Mouse (Mus musculus): ENCODE results near the gene Mki67. TPM values are rescaled to one million over a fixed set of nuclear protein-coding genes. Genes with fewer than 3 reads are reported as not detected.
A peak's percentile ranks its signal among the peaks of the same experiment; 100 is the strongest.

The Mki67 gene
- total and polyA plus RNA-seq, 3 experiments: 57.8 to 102 (median 73.1) TPM

GRCm38 (mm10) chr7:135680334-135680733 lies 35.8 kb downstream of the Mki67 start:
- Histone ChIP-seq H3K4me1 (ENCODE audit: control insufficient read depth in 1 of 2, insufficient read depth in 2 of 2) (no peaks in the 10 kb centered on the region), H3K9me3 (replicated peaks; ENCODE audit: low read length) (no peaks in the 10 kb centered on the region), H3K27ac (ENCODE audit: insufficient read depth, low read depth) (no peak overlapping the region), H3K4me3 (replicated peaks in 1 of 3; ENCODE audit: low read depth in 2 of 3, low read length in 2 of 3, poor library complexity in 1 of 3) (no peak overlapping the region), H3K36me3 (replicated peaks in 1 of 2; ENCODE audit: control insufficient read depth in 1 of 2, insufficient read depth in 1 of 2, low read length in 1 of 2) (peaks cover 12 to 38% of the 10 kb centered on the region in 2 experiments), H3K79me2 (replicated peaks; ENCODE audit: control insufficient read depth, extremely low read depth, insufficient read depth, poor library complexity, severe bottlenecking) (no peaks in the 10 kb centered on the region), H3K27me3 (replicated peaks) (no peaks in the 10 kb centered on the region), H3K9ac (ENCODE audit: insufficient read depth, low read depth) (no peak overlapping the region), H3K4me2 (ENCODE audit: insufficient read depth, low read depth, poor library complexity, severe bottlenecking) (no peak overlapping the region)
- TF ChIP-seq RAD21 (IDR thresholded peaks at IDR 0.05; ENCODE audit: low read depth, low read length) (peak; percentile 77), USF2 (conservative IDR thresholded peaks at IDR 0.05; ENCODE audit: low read depth, low read length) (no peak), CHD1 (IDR thresholded peaks at IDR 0.05; ENCODE audit: low read depth, low read length) (no peak), KAT2A (IDR thresholded peaks at IDR 0.05; ENCODE audit: insufficient replicate concordance, low read length) (no peak), ZNF384 (IDR thresholded peaks at IDR 0.05; ENCODE audit: low read depth, low read length) (peak; percentile 19; the same call in 1 of the 2 replicates), HCFC1 (IDR thresholded peaks at IDR 0.05; ENCODE audit: low read depth, low read length) (no peak), CTCF (conservative IDR thresholded peaks at IDR 0.05 in 1 of 2, IDR thresholded peaks at IDR 0.05 in 1 of 2; ENCODE audit: low read depth in 2 of 2, low read length in 2 of 2) (peak; percentile 47 to 76), ELF1 (IDR thresholded peaks at IDR 0.05; ENCODE audit: low read depth, low read length) (no peak), GABPA (IDR thresholded peaks at IDR 0.05; ENCODE audit: insufficient replicate concordance, low read depth, low read length) (no peak), SMC3 (IDR thresholded peaks at IDR 0.05; ENCODE audit: low read depth, low read length) (peak; percentile 68), NRF1 (IDR thresholded peaks at IDR 0.05; ENCODE audit: low read depth, low read length) (no peak)
- dilution Hi-C loops (cut with MboI; ENCODE audit: extremely low pct_ligation_motif_present, extremely low pct_unique_long_range_greater_than_20kb, low sequenced_read_pairs): no loop called here
- peak; percentile 57 for DNase-seq (ENCODE audit: extremely low read depth)
- in situ Hi-C loops (cut with MboI; ENCODE audit: low pct_ligation_motif_present, low pct_unique_long_range_greater_than_20kb, low sequenced_read_pairs): loop anchor here (5.0 kb wide), 1 partner anchor 57 kb away; no protein-coding TSS in a partner anchor

- in situ Hi-C loops (cut with MboI; ENCODE audit: low pct_ligation_motif_present, low pct_unique_long_range_greater_than_20kb, low sequenced_read_pairs) (no loop called here), dilution Hi-C loops (cut with MboI; ENCODE audit: extremely low pct_ligation_motif_present, extremely low pct_unique_long_range_greater_than_20kb, low sequenced_read_pairs) (no loop called here)
- Histone ChIP-seq H3K4me3 (replicated peaks in 1 of 3; ENCODE audit: low read depth in 2 of 3, low read length in 2 of 3, poor library complexity in 1 of 3) (no peak overlapping the region), H3K9ac (ENCODE audit: insufficient read depth, low read depth) (no peak overlapping the region), H3K9me3 (replicated peaks; ENCODE audit: low read length) (no peaks in the 10 kb centered on the region), H3K36me3 (replicated peaks in 1 of 2; ENCODE audit: control insufficient read depth in 1 of 2, insufficient read depth in 1 of 2, low read length in 1 of 2) (peaks cover 0 to 35% of the 10 kb centered on the region in 2 experiments), H3K79me2 (replicated peaks; ENCODE audit: control insufficient read depth, extremely low read depth, insufficient read depth, poor library complexity, severe bottlenecking) (no peaks in the 10 kb centered on the region), H3K27me3 (replicated peaks) (no peaks in the 10 kb centered on the region), H3K4me1 (ENCODE audit: control insufficient read depth in 1 of 2, insufficient read depth in 2 of 2) (peaks cover 0 to 8% of the 10 kb centered on the region in 2 experiments; a peak in 1 of 4 replicates), H3K4me2 (ENCODE audit: insufficient read depth, low read depth, poor library complexity, severe bottlenecking) (no peak overlapping the region), H3K27ac (ENCODE audit: insufficient read depth, low read depth) (no peak overlapping the region)
- DNase-seq (ENCODE audit: extremely low read depth): no peak
- TF ChIP-seq SMC3 (IDR thresholded peaks at IDR 0.05; ENCODE audit: low read depth, low read length) (no peak), RAD21 (IDR thresholded peaks at IDR 0.05; ENCODE audit: low read depth, low read length) (no peak)
Observed at GRCm38 (mm10) chr7:135676722-135677121, 39.4 kb downstream of the Mki67 start.

GRCm38 (mm10) chr7:135673576-135673975 lies 42.6 kb downstream of the Mki67 start:
- Histone ChIP-seq H3K27me3 (replicated peaks) (no peaks in the 10 kb centered on the region), H3K9ac (ENCODE audit: insufficient read depth, low read depth) (no peak overlapping the region), H3K4me2 (ENCODE audit: insufficient read depth, low read depth, poor library complexity, severe bottlenecking) (no peak overlapping the region), H3K36me3 (replicated peaks in 1 of 2; ENCODE audit: control insufficient read depth in 1 of 2, insufficient read depth in 1 of 2, low read length in 1 of 2) (peaks cover 8 to 34% of the 10 kb centered on the region in 2 experiments), H3K79me2 (replicated peaks; ENCODE audit: control insufficient read depth, extremely low read depth, insufficient read depth, poor library complexity, severe bottlenecking) (no peaks in the 10 kb centered on the region), H3K9me3 (replicated peaks; ENCODE audit: low read length) (no peaks in the 10 kb centered on the region), H3K4me1 (ENCODE audit: control insufficient read depth in 1 of 2, insufficient read depth in 2 of 2) (peaks cover 4 to 16% of the 10 kb centered on the region in 2 experiments; a peak in 3 of 4 replicates), H3K27ac (ENCODE audit: insufficient read depth, low read depth) (no peak overlapping the region), H3K4me3 (replicated peaks in 1 of 3; ENCODE audit: low read depth in 2 of 3, low read length in 2 of 3, poor library complexity in 1 of 3) (no peak overlapping the region)
- dilution Hi-C loops (cut with MboI; ENCODE audit: extremely low pct_ligation_motif_present, extremely low pct_unique_long_range_greater_than_20kb, low sequenced_read_pairs) (no loop called here), in situ Hi-C loops (cut with MboI; ENCODE audit: low pct_ligation_motif_present, low pct_unique_long_range_greater_than_20kb, low sequenced_read_pairs) (no loop called here)
- no peak for DNase-seq (ENCODE audit: extremely low read depth)
- TF ChIP-seq NELFE (IDR thresholded peaks at IDR 0.05; ENCODE audit: low read depth, low read length) (no peak), E2F4 (IDR thresholded peaks at IDR 0.05; ENCODE audit: insufficient replicate concordance, low read depth, low read length) (no peak), CTCF (conservative IDR thresholded peaks at IDR 0.05 in 1 of 2, IDR thresholded peaks at IDR 0.05 in 1 of 2; ENCODE audit: low read depth in 2 of 2, low read length in 2 of 2) (no peak), POLR2A (IDR thresholded peaks at IDR 0.05; ENCODE audit: low read depth, low read length) (no peak), USF1 (IDR thresholded peaks at IDR 0.05; ENCODE audit: low read depth, low read length) (no peak), CHD2 (IDR thresholded peaks at IDR 0.05; ENCODE audit: low read length) (no peak), MYC (IDR thresholded peaks at IDR 0.05; ENCODE audit: low read depth, low read length) (no peak), USF2 (conservative IDR thresholded peaks at IDR 0.05; ENCODE audit: low read depth, low read length) (no peak), ZMIZ1 (IDR thresholded peaks at IDR 0.05; ENCODE audit: low read depth, low read length) (no peak), IRF4 (IDR thresholded peaks at IDR 0.05; ENCODE audit: low read depth, low read length) (no peak), SMC3 (IDR thresholded peaks at IDR 0.05; ENCODE audit: low read depth, low read length) (no peak), TCF12 (IDR thresholded peaks at IDR 0.05; ENCODE audit: low read depth, low read length) (no peak), MAX (IDR thresholded peaks at IDR 0.05; ENCODE audit: low read length) (no peak), UBTF (IDR thresholded peaks at IDR 0.05; ENCODE audit: low read depth, low read length) (no peak), GABPA (IDR thresholded peaks at IDR 0.05; ENCODE audit: insufficient replicate concordance, low read depth, low read length) (no peak), MXI1 (IDR thresholded peaks at IDR 0.05; ENCODE audit: low read depth, low read length) (no peak), RAD21 (IDR thresholded peaks at IDR 0.05; ENCODE audit: low read depth, low read length) (no peak), HCFC1 (IDR thresholded peaks at IDR 0.05; ENCODE audit: low read depth, low read length) (no peak), MEF2A (IDR thresholded peaks at IDR 0.05; ENCODE audit: borderline replicate concordance, low read depth, low read length) (no peak)

All from CH12.LX (cell line).